Mouse (Mus musculus): Measurements from ENCODE around the gene Rftn1.

DNA sequence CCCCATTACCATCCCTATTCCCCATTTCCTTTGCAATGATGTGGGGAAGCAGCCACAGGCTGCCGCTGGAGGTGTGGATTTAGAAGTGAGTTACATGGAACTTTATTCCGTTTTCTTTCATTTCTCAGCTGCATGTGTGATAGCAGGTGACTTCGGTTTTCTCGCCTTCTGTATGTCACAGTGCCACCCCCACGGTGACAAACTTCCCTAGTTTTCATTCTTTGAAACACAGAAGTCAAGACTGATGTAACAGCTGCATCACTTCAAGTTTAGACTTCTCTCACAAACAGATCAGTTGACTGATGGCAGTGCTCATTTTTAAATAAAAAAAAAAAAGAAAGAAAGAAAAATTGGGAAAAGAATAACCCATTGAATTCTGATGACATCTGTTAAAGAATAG, 121.3 kb downstream of the Rftn1 start:
- TF ChIP-seq EP300 (IDR thresholded peaks at IDR 0.05; ENCODE audit: low read depth) (no peak), CTCF (IDR thresholded peaks at IDR 0.05; ENCODE audit: low read depth) (no peak)

Measured in heart, postnatal 0 days (tissue).